Mouse (Mus musculus): ENCODE measurements around the gene Inca1.

DNA sequence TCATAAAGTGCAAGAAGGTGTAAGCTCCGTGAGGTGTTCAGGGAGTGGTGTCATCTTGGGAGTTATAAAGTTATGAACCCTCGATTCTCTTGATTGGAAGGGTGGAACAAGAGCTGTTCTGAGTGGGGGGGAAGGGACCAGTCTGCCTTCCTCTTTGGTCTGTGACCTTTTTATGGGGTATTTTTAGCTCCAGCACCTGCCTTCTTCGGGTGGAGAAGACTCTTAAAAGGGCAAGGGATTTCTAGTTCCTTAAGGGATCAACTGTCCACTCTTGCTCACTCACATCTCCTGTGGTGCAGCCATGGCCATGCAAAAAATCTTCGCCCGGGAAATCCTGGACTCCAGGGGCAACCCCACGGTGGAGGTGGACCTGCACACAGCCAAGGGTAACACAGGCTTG, 42.4 kb downstream of the Inca1 start:
- no peak for TF ChIP-seq JUN (IDR thresholded peaks at IDR 0.05; ENCODE audit: insufficient read depth, low read depth, low read length)
- TF ChIP-seq USF2 (conservative IDR thresholded peaks at IDR 0.05; ENCODE audit: low read depth, low read length) = no peak
- no peak for TF ChIP-seq CTCF (conservative IDR thresholded peaks at IDR 0.05 in 1 of 2, IDR thresholded peaks at IDR 0.05 in 1 of 2; ENCODE audit: low read depth in 2 of 2, low read length in 2 of 2)
- no peak for TF ChIP-seq EP300 (IDR thresholded peaks at IDR 0.05; ENCODE audit: low read length)
- TF ChIP-seq MAFK (IDR thresholded peaks at IDR 0.05; ENCODE audit: insufficient replicate concordance, low read length) = no peak
- no peak for TF ChIP-seq BHLHE40 (IDR thresholded peaks at IDR 0.05; ENCODE audit: low read depth, low read length)
- TF ChIP-seq POLR2A (IDR thresholded peaks at IDR 0.05; ENCODE audit: low read depth, low read length) = no peak
- no peak for TF ChIP-seq E2F4 (IDR thresholded peaks at IDR 0.05; ENCODE audit: insufficient replicate concordance, low read depth, low read length)
